Mouse (Mus musculus) lung, adult 2 months (tissue): ENCODE data around the gene Leo1. TPM values are rescaled to one million over a fixed set of nuclear protein-coding genes. Genes with fewer than 3 reads are reported as not detected.

Experiments used
- DNase-seq: peaks from one replicate; pipeline ENCODE4 v3.0.0; 2022
- H3K4me1 ChIP-seq: fragments of 200-500 bp; 2 replicates; pipeline ENCODE4 v1.6.1; 2011; ENCODE audit warnings: low read length; ENCODE audit not compliant: control insufficient read depth, insufficient read depth
- H3K4me3 ChIP-seq: fragments of 200-500 bp; replicated peaks from 2 replicates; pipeline ENCODE3; 2011; ENCODE audit warnings: low read depth, mild to moderate bottlenecking, control low read depth, low read length; ENCODE audit errors: extremely low read depth
- CTCF ChIP-seq: fragments of 200-500 bp; IDR thresholded peaks from 2 replicates; pipeline ENCODE4 v1.5.1; 2011; ENCODE audit warnings: mild to moderate bottlenecking, low read length, control low read depth; ENCODE audit not compliant: insufficient read depth
- POLR2A ChIP-seq: fragments of 200-500 bp; IDR thresholded peaks from 2 replicates; pipeline ENCODE4 v1.6.1; 2011; ENCODE audit warnings: low read depth, mild to moderate bottlenecking, control low read depth, low read length, borderline replicate concordance; ENCODE audit errors: extremely low read depth
- WGBS: fragments of 180-500 bp; shearing (Covaris S2); methylation state at CpG from one replicate; pipeline ENCODE4 v1.1.7; 2018; 5-methylcytosine and 5-hydroxymethylcytosine counted together
- polyA plus RNA-seq: library from polyadenylated mRNA; depleted of rRNA; stranded (reverse); fragments of >200 nt; gene quantifications from 2 replicates; pipeline ENCODE4 v1.2.3, GENCODE M21; 2012

Leo1 gene
- polyA plus RNA-seq, 1 experiment, result 4.1 TPM

GRCm38 (mm10) chr9:75408204-75408826 is 33.0 kb upstream of the Leo1 start:
- H3K4me1 ChIP-seq, result peaks cover 4% of the 10 kb centered on the region; the same call in 1 of the 2 replicates
- H3K4me3 ChIP-seq, result peak overlapping the region; percentile 94
- 4% methylated on average over 11 of the region's 11 CpGs for WGBS
- no peak for TF ChIP-seq CTCF
- no peak for TF ChIP-seq POLR2A
- no peak for DNase-seq

GRCm38 (mm10) chr9:75409031-75409851 is 32.1 kb upstream of the Leo1 start:
- 1% methylated on average over 87 of the region's 90 CpGs for WGBS
- H3K4me1 ChIP-seq, result peaks cover 4% of the 10 kb centered on the region; the same call in 1 of the 2 replicates
- peak overlapping the region; percentile 94 for H3K4me3 ChIP-seq
- DNase-seq, result peak; percentile 81
- TF ChIP-seq POLR2A, result 0 out of 2 replicates have a peak, but pooled peaks have one; percentile 5
- TF ChIP-seq CTCF, result no peak

- H3K4me3 ChIP-seq, result peak within 1 kb of the TSS; percentile 94
- TF ChIP-seq POLR2A (peak; percentile 72; the same call in 1 of the 2 replicates), CTCF (no peak)
- peak; percentile 99 for DNase-seq
- peaks cover 4% of the 10 kb centered on the region; the same call in 1 of the 2 replicates for H3K4me1 ChIP-seq
- under 1% methylated on average over 58 of the region's 58 CpGs for WGBS
Measured at GRCm38 (mm10) chr9:75409852-75410378, 31.4 kb upstream of the Leo1 start, which contains the start of gene Mapk6. Mapk6 (minus strand) TSS chr9:75410005.

GRCm38 (mm10) chr9:75410868-75411487 is 30.3 kb upstream of the Leo1 start:
- 82% methylated on average over 6 of the region's 6 CpGs for WGBS

GRCm38 (mm10) chr9:75411584-75411983 is 29.7 kb upstream of the Leo1 start:
- peaks cover 4% of the 10 kb centered on the region; the same call in 1 of the 2 replicates for H3K4me1 ChIP-seq
- no peak overlapping the region for H3K4me3 ChIP-seq
- no peak for TF ChIP-seq POLR2A
- TF ChIP-seq CTCF, result no peak
- 71% methylated on average over 9 of the region's 9 CpGs for WGBS
- DNase-seq, result no peak

More at GRCm38 (mm10) chr9:75410868-75411487, 30.3 kb upstream of the Leo1 start:
- no peak for DNase-seq
- no peak overlapping the region for H3K4me3 ChIP-seq
- TF ChIP-seq CTCF (no peak), POLR2A (no peak)
- peaks cover 4% of the 10 kb centered on the region; the same call in 1 of the 2 replicates for H3K4me1 ChIP-seq

- no peak for TF ChIP-seq CTCF
- no peak for TF ChIP-seq POLR2A
- WGBS, result 77% methylated on average over 5 of the region's 5 CpGs
- no peak overlapping the region for H3K4me3 ChIP-seq
- no peak for DNase-seq
- peaks cover 2% of the 10 kb centered on the region; the same call in 1 of the 2 replicates for H3K4me1 ChIP-seq
Measured at GRCm38 (mm10) chr9:75413206-75413605, 28.1 kb upstream of the Leo1 start.

- Histone ChIP-seq H3K4me1 (peaks cover 2% of the 10 kb centered on the region; the same call in 1 of the 2 replicates), H3K4me3 (no peak overlapping the region)
- TF ChIP-seq CTCF (no peak), POLR2A (no peak)
- WGBS, result 14% methylated on average over 5 of the region's 5 CpGs
- DNase-seq, result no peak
Measured at GRCm38 (mm10) chr9:75414204-75414603, 27.1 kb upstream of the Leo1 start.

- no peak overlapping the region for H3K4me3 ChIP-seq
- DNase-seq, result no peak
- no peaks in the 10 kb centered on the region for H3K4me1 ChIP-seq
- no peak for TF ChIP-seq CTCF
- no peak for TF ChIP-seq POLR2A
- 79% methylated on average over 3 of the region's 3 CpGs for WGBS
Measured at GRCm38 (mm10) chr9:75422251-75422691, 19.1 kb upstream of the Leo1 start.

- WGBS, result 52% methylated on average over 5 of the region's 5 CpGs
- TF ChIP-seq CTCF, result no peak
- TF ChIP-seq POLR2A, result no peak
- DNase-seq, result no peak
Measured at GRCm38 (mm10) chr9:75423683-75424082, 17.6 kb upstream of the Leo1 start.

More at GRCm38 (mm10) chr9:75423683-75424082, 17.6 kb upstream of the Leo1 start:
- no peaks in the 10 kb centered on the region for H3K4me1 ChIP-seq
- no peak overlapping the region for H3K4me3 ChIP-seq
